Mouse (Mus musculus) stomach, postnatal 0 days (tissue): Measurements from ENCODE around the gene Stk39. TPM values are rescaled to one million over a fixed set of nuclear protein-coding genes. Genes with fewer than 3 reads are reported as not detected.

ENCODE experiments used
- ATAC-seq: fragments of 200-750 bp; cut with Nextera tagmentation; 2 replicates; pipeline ENCODE4 v1.8.0; 2017; ENCODE audit not compliant: low FRiP score, low TSS enrichment
- DNase-seq: peaks from one replicate; pipeline ENCODE4 v3.0.0-alpha.2; 2016; ENCODE audit warnings: low spot score
- H3K27ac ChIP-seq: fragments of 300-500 bp; sonication (generic); replicated peaks from 2 replicates; pipeline ENCODE4 v1.5.1; 2014; ENCODE audit warnings: mild to moderate bottlenecking, control low read depth
- H3K27me3 ChIP-seq: fragments of 300-500 bp; sonication (generic); 2 replicates; pipeline ENCODE4 v1.6.1; 2014; ENCODE audit warnings: low read length; ENCODE audit not compliant: control insufficient read depth, insufficient read depth
- H3K36me3 ChIP-seq: fragments of 300-500 bp; sonication (generic); 2 replicates; pipeline ENCODE4 v1.6.1; 2014; ENCODE audit warnings: low read length, mixed read lengths; ENCODE audit not compliant: control insufficient read depth, insufficient read depth
- H3K4me1 ChIP-seq: fragments of 300-500 bp; sonication (generic); replicated peaks from 2 replicates; pipeline ENCODE4 v1.6.1; 2014; ENCODE audit warnings: antibody characterized with exemption; ENCODE audit not compliant: control insufficient read depth, insufficient read depth
- H3K4me2 ChIP-seq: fragments of 300-500 bp; sonication (generic); replicated peaks from 2 replicates; pipeline ENCODE4 v1.6.1; 2014; ENCODE audit warnings: low read depth, mild to moderate bottlenecking, control low read depth, moderate library complexity
- H3K4me3 ChIP-seq: fragments of 300-500 bp; sonication (generic); 2 replicates; pipeline ENCODE4 v1.5.1; 2014; ENCODE audit warnings: low read depth, low read length, control low read depth
- H3K9ac ChIP-seq: fragments of 300-500 bp; sonication (generic); 2 replicates; pipeline ENCODE4 v1.6.1; 2014; ENCODE audit warnings: mild to moderate bottlenecking, low read length, control low read depth, mixed read lengths
- H3K9me3 ChIP-seq: fragments of 300-500 bp; sonication (generic); 2 replicates; pipeline ENCODE4 v1.6.1; 2016; ENCODE audit warnings: low read length; ENCODE audit not compliant: control insufficient read depth
- CTCF ChIP-seq: IDR thresholded peaks from 2 replicates; pipeline ENCODE4 v1.5.1; 2016; ENCODE audit warnings: antibody characterized with exemption, low read depth, mild to moderate bottlenecking, moderate library complexity
- EP300 ChIP-seq: optimal IDR thresholded peaks from 2 replicates; pipeline ENCODE3; 2016; ENCODE audit warnings: antibody characterized with exemption
- WGBS: fragments of 180-500 bp; shearing (Covaris S2); extraction: QIAGEN DNeasy Blood & Tissue Kit; methylation state at CpG from one replicate; pipeline ENCODE4 v1.1.7; 2014; 5-methylcytosine and 5-hydroxymethylcytosine counted together
- polyA plus RNA-seq: library from polyadenylated mRNA; unstranded; fragments of >200 nt; fragmentation: Nextera tagmentation; extraction: Ambion mirVana; gene quantifications from 2 replicates; pipeline ENCODE4 v1.2.1, GENCODE M21; 2015

Gene Stk39
- polyA plus RNA-seq, 1 experiment from 2014 or later: 23.6 TPM

DNA sequence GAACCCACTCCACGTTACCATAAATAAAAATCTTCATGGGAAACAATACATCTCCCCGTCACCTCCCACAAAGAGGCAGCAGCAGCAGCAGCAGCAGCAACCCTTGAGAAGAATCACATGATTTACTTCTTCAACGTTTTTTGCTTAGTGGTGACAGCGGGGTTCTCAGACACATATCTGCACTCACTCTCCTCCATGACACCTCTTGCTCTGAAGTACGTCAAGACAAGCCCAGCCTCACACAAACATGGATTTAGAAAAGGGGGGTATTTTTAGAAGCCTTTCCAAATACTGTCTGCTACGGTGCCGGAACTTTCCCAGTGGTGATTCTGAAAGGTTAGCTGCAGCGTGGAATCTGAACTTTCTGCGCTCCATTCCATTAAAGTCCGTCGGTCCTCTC lies 256.9 kb downstream of the Stk39 start:
- H3K4me3 ChIP-seq: no peak overlapping the region
- H3K27ac ChIP-seq: no peak overlapping the region
- no peak overlapping the region for H3K4me2 ChIP-seq
- H3K4me1 ChIP-seq: no peaks in the 10 kb centered on the region
- ATAC-seq (no peak), DNase-seq (no peak)
- H3K27me3 ChIP-seq: no peaks in the 10 kb centered on the region
- TF ChIP-seq EP300 (no peak), CTCF (no peak)
- H3K9me3 ChIP-seq: no peaks in the 10 kb centered on the region
- WGBS: 83% methylated on average over 11 of the region's 11 CpGs
- no peak overlapping the region for H3K9ac ChIP-seq
- H3K36me3 ChIP-seq: no peaks in the 10 kb centered on the region

DNA sequence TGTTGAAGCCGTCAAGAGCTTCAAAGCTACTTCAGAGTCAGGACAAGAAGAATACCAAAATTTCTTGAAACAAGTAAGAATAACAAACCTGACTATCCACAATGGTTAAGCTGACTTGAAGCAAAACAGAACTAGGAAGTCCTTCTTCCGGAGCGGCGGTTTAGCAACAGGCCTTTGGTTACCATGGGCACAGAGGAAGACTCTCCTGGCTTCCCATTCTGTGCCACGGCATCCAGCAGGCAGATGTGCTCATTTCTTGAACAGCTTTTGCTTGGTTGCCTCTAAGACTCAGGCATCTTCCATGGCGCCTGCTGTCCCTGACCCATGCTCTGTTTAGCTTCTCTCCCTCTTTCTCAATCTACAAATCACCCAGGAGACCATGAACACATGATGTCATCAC lies 257.7 kb downstream of the Stk39 start:
- Histone ChIP-seq H3K4me2 (no peak overlapping the region), H3K4me3 (no peak overlapping the region), H3K4me1 (no peaks in the 10 kb centered on the region), H3K9ac (no peak overlapping the region), H3K27ac (no peak overlapping the region), H3K9me3 (no peaks in the 10 kb centered on the region), H3K27me3 (no peaks in the 10 kb centered on the region), H3K36me3 (no peaks in the 10 kb centered on the region)
- whole genome bisulfite sequencing: 88% methylated on average over 6 of the region's 6 CpGs
- ATAC-seq (no peak), DNase-seq (no peak)
- TF ChIP-seq CTCF (no peak), EP300 (no peak)

- Histone ChIP-seq H3K9me3 (no peaks in the 10 kb centered on the region), H3K4me2 (no peak overlapping the region), H3K9ac (no peak overlapping the region), H3K27me3 (no peaks in the 10 kb centered on the region), H3K4me1 (no peaks in the 10 kb centered on the region), H3K27ac (no peak overlapping the region), H3K36me3 (no peaks in the 10 kb centered on the region), H3K4me3 (no peak overlapping the region)
- ATAC-seq: no peak
- 86% methylated on average over 7 of the region's 7 CpGs for WGBS
- DNase-seq: no peak
- TF ChIP-seq EP300 (no peak), CTCF (no peak)
These were observed 260.6 kb downstream of the Stk39 start for GRCm38 (mm10) chr2:68211443-68211842.

GRCm38 (mm10) chr2:68196245-68196644 lies 275.8 kb downstream of the Stk39 start:
- no peaks in the 10 kb centered on the region for H3K36me3 ChIP-seq
- 54% methylated on average over 4 of the region's 4 CpGs for WGBS
- ATAC-seq: no peak
- H3K4me2 ChIP-seq: no peak overlapping the region
- H3K9me3 ChIP-seq: no peaks in the 10 kb centered on the region
- TF ChIP-seq EP300 (no peak), CTCF (no peak)
- no peak for DNase-seq
- no peak overlapping the region for H3K9ac ChIP-seq
- no peak overlapping the region for H3K4me3 ChIP-seq
- H3K27ac ChIP-seq: no peak overlapping the region
- no peaks in the 10 kb centered on the region for H3K4me1 ChIP-seq
- no peaks in the 10 kb centered on the region for H3K27me3 ChIP-seq

DNA sequence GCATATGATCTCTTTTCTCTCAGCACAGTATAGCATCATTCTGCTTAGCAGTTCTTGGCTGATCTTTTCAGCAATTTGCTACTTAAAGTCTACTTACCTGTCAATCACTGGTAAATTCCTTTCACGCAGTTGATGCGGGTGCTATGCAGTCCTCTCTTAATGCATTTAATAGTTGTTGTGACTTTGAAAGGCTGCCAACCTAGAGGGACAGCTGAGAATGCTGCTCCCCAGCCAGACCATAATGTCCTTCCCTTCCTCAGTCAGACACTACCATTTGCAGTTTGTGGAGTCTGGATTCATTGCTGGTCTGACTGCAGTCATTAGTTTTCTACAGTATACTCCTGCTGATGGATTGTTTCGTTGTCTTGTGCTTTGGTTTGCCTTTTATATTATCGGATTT lies 277.6 kb downstream of the Stk39 start:
- H3K27ac ChIP-seq: no peak overlapping the region
- no peaks in the 10 kb centered on the region for H3K4me1 ChIP-seq
- no peak for TF ChIP-seq EP300
- no peaks in the 10 kb centered on the region for H3K36me3 ChIP-seq
- WGBS: 63% methylated on average over 4 of the region's 4 CpGs
- DNase-seq: no peak
- no peak for ATAC-seq
- H3K9ac ChIP-seq: no peak overlapping the region
- no peaks in the 10 kb centered on the region for H3K9me3 ChIP-seq
- no peak overlapping the region for H3K4me2 ChIP-seq
- no peaks in the 10 kb centered on the region for H3K27me3 ChIP-seq
- no peak overlapping the region for H3K4me3 ChIP-seq

- Histone ChIP-seq H3K4me1 (no peaks in the 10 kb centered on the region), H3K4me2 (no peak overlapping the region), H3K9me3 (no peaks in the 10 kb centered on the region), H3K27ac (no peak overlapping the region), H3K36me3 (no peaks in the 10 kb centered on the region), H3K9ac (no peak overlapping the region), H3K27me3 (no peaks in the 10 kb centered on the region), H3K4me3 (no peak overlapping the region)
- no peak for DNase-seq
- TF ChIP-seq CTCF (no peak), EP300 (no peak)
- no peak for ATAC-seq
These were observed 278.6 kb downstream of the Stk39 start for GRCm38 (mm10) chr2:68193465-68193837.
